Mouse (Mus musculus): ENCODE measurements around the gene Pif1.

- no peak for TF ChIP-seq GATA1 (IDR thresholded peaks at IDR 0.05; ENCODE audit: borderline replicate concordance, low read length)
- no peak for TF ChIP-seq FLI1 (IDR thresholded peaks at IDR 0.05; ENCODE audit: low read length)
Observed at GRCm38 (mm10) chr9:65549643-65550042, 37.3 kb upstream of the Pif1 start.

Measured in megakaryocyte, embryonic 14.5 days (primary cell).